Mouse (Mus musculus) small intestine, adult 2 months (tissue): ENCODE results near the gene Kng1.

Experiments
- CTCF ChIP-seq: fragments of 200-500 bp; IDR thresholded peaks from 2 replicates; pipeline ENCODE4 v1.5.1; 2012; ENCODE audit warnings: low read depth, mild to moderate bottlenecking, control low read depth, inconsistent platforms, low read length, moderate library complexity, mixed read lengths; ENCODE audit not compliant: insufficient replicate concordance, insufficient read length; ENCODE audit errors: extremely low read depth
- POLR2A ChIP-seq: fragments of 200-500 bp; IDR thresholded peaks from 2 replicates; pipeline ENCODE4 v1.6.1; 2012; ENCODE audit warnings: low read depth, mild to moderate bottlenecking, control low read depth, inconsistent platforms, low read length, moderate library complexity

DNA sequence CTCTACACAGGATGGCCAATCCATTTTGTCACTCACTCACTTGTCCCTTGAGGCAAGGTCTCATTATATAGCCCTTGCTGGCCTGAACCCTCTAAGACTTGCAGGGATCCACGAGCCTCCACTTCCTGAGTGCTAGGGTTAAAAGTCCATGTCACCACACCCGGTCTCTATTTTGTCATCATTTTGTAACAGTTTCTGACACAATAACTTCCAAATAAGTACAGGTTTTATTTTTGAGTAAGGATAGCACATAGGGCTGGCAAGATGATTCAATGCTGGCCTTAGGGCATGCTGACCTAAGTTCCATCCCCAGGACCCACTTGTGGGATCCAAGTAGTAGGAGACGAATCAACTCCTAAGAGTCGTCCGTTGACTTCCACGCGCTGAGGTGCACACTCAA lies 48.5 kb downstream of the Kng1 start:
- TF ChIP-seq CTCF, result no peak
- no peak; the same call in 1 of the 2 replicates for TF ChIP-seq POLR2A
